Mouse (Mus musculus): ENCODE results near the gene Syn3. TPM values are rescaled to one million over a fixed set of nuclear protein-coding genes. Genes with fewer than 3 reads are reported as not detected.
A peak's percentile ranks its signal among the peaks of the same experiment; 100 is the strongest.

Gene Syn3
- polyA plus RNA-seq, 1 experiment from 2014 or later: 29.9 TPM

DNA sequence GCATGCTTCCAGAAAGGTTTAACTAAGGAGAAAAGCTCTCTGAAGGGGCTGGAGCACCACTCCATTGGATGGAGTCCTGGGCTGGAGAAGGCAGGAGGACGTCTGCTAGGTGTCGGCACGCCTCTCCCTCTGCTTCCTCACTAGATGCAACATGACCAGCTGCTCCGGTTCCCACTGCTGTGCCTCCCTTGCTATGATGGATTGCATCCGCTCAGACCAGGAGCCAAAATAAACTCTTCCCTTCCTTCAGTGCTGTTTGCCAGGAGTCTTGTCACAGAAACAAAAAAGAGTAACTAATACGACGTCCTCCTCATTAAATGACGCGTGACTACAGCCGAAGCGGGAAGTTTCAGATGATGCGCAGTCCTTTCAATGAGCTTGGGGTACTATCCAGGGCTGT is 129.9 kb downstream of the Syn3 start:
- no peak for ATAC-seq
- Histone ChIP-seq H3K27ac (ENCODE audit: low read depth, low read length) (no peak overlapping the region), H3K36me3 (ENCODE audit: control insufficient read depth, insufficient read depth, low read length) (no peaks in the 10 kb centered on the region), H3K27me3 (replicated peaks; ENCODE audit: control insufficient read depth, insufficient read depth, low read length) (no peaks in the 10 kb centered on the region), H3K4me1 (ENCODE audit: control insufficient read depth, insufficient read depth, low read depth, low read length) (peaks cover 3% of the 10 kb centered on the region; the same call in 1 of the 2 replicates), H3K4me2 (ENCODE audit: low read length) (no peak overlapping the region), H3K9ac (ENCODE audit: low read depth, low read length) (no peak overlapping the region), H3K9me3 (ENCODE audit: control insufficient read depth, low read length) (no peaks in the 10 kb centered on the region), H3K4me3 (ENCODE audit: low read length) (no peak overlapping the region)
- WGBS: 70% methylated on average over 12 of the region's 12 CpGs

- no peak overlapping the region for H3K27ac ChIP-seq (ENCODE audit: low read depth, low read length)
- H3K27me3 ChIP-seq (replicated peaks; ENCODE audit: control insufficient read depth, insufficient read depth, low read length): no peaks in the 10 kb centered on the region
- peaks cover 3% of the 10 kb centered on the region; the same call in 1 of the 2 replicates for H3K4me1 ChIP-seq (ENCODE audit: control insufficient read depth, insufficient read depth, low read depth, low read length)
- no peaks in the 10 kb centered on the region for H3K36me3 ChIP-seq (ENCODE audit: control insufficient read depth, insufficient read depth, low read length)
- no peak overlapping the region for H3K4me3 ChIP-seq (ENCODE audit: low read length)
- no peak overlapping the region for H3K9ac ChIP-seq (ENCODE audit: low read depth, low read length)
- H3K9me3 ChIP-seq (ENCODE audit: control insufficient read depth, low read length): no peaks in the 10 kb centered on the region
- ATAC-seq: no peak
- H3K4me2 ChIP-seq (ENCODE audit: low read length): no peak overlapping the region
- 87% methylated on average over 4 of the region's 4 CpGs for WGBS
Measured at GRCm38 (mm10) chr10:86367346-86367745, 131.3 kb downstream of the Syn3 start.

GRCm38 (mm10) chr10:86365632-86366092 is 133.0 kb downstream of the Syn3 start:
- 42% methylated on average over 5 of the region's 5 CpGs for WGBS

GRCm38 (mm10) chr10:86363669-86364309 is 134.9 kb downstream of the Syn3 start:
- Histone ChIP-seq H3K9ac (ENCODE audit: low read depth, low read length) (no peak overlapping the region), H3K36me3 (ENCODE audit: control insufficient read depth, insufficient read depth, low read length) (no peaks in the 10 kb centered on the region), H3K4me3 (ENCODE audit: low read length) (no peak overlapping the region), H3K27ac (ENCODE audit: low read depth, low read length) (no peak overlapping the region), H3K4me2 (ENCODE audit: low read length) (no peak overlapping the region), H3K4me1 (ENCODE audit: control insufficient read depth, insufficient read depth, low read depth, low read length) (peaks cover 6% of the 10 kb centered on the region; the same call in 1 of the 2 replicates), H3K27me3 (replicated peaks; ENCODE audit: control insufficient read depth, insufficient read depth, low read length) (no peaks in the 10 kb centered on the region), H3K9me3 (ENCODE audit: control insufficient read depth, low read length) (no peaks in the 10 kb centered on the region)
- no peak for ATAC-seq
- WGBS: 88% methylated on average over 8 of the region's 8 CpGs

More at GRCm38 (mm10) chr10:86365632-86366092, 133.0 kb downstream of the Syn3 start:
- Histone ChIP-seq H3K27ac (ENCODE audit: low read depth, low read length) (no peak overlapping the region), H3K9ac (ENCODE audit: low read depth, low read length) (no peak overlapping the region), H3K4me2 (ENCODE audit: low read length) (no peak overlapping the region), H3K4me1 (ENCODE audit: control insufficient read depth, insufficient read depth, low read depth, low read length) (peaks cover 3% of the 10 kb centered on the region; the same call in 1 of the 2 replicates), H3K4me3 (ENCODE audit: low read length) (no peak overlapping the region), H3K27me3 (replicated peaks; ENCODE audit: control insufficient read depth, insufficient read depth, low read length) (no peaks in the 10 kb centered on the region), H3K9me3 (ENCODE audit: control insufficient read depth, low read length) (no peaks in the 10 kb centered on the region), H3K36me3 (ENCODE audit: control insufficient read depth, insufficient read depth, low read length) (no peaks in the 10 kb centered on the region)
- peak; percentile 84 for ATAC-seq

DNA sequence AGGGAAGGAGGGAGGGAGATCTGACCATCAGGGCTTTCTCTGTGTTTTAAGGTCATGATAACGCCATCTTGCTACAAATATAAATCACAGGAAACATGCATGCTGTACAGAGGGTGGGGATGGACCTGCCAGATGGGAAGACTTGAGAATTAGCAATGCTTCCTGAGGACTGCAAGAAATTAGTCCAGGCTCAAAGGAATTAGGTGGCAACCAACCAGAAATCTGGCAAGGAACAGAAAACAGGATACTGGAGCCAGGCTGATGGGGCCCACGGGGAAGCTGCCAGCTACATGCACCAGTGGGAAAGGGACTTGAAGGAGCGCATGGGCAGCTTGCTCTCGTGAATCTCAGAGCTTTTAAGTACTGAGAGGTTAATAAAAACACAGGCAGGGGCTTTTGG is 139.0 kb downstream of the Syn3 start:
- 39% methylated on average over 4 of the region's 4 CpGs for WGBS
- 0 out of 2 replicates have a peak overlapping the region, but pooled peaks have one; percentile 7 for H3K27ac ChIP-seq (ENCODE audit: low read depth, low read length)
- ATAC-seq: peak; percentile 35
- no peak overlapping the region for H3K4me2 ChIP-seq (ENCODE audit: low read length)
- peaks cover 4% of the 10 kb centered on the region; the same call in 1 of the 2 replicates for H3K4me1 ChIP-seq (ENCODE audit: control insufficient read depth, insufficient read depth, low read depth, low read length)
- no peaks in the 10 kb centered on the region for H3K36me3 ChIP-seq (ENCODE audit: control insufficient read depth, insufficient read depth, low read length)
- no peaks in the 10 kb centered on the region for H3K27me3 ChIP-seq (replicated peaks; ENCODE audit: control insufficient read depth, insufficient read depth, low read length)
- H3K4me3 ChIP-seq (ENCODE audit: low read length): no peak overlapping the region
- H3K9me3 ChIP-seq (ENCODE audit: control insufficient read depth, low read length): no peaks in the 10 kb centered on the region
- H3K9ac ChIP-seq (ENCODE audit: low read depth, low read length): no peak overlapping the region

GRCm38 (mm10) chr10:86359208-86359607 is 139.5 kb downstream of the Syn3 start:
- peak; percentile 78 for ATAC-seq
- H3K36me3 ChIP-seq (ENCODE audit: control insufficient read depth, insufficient read depth, low read length): no peaks in the 10 kb centered on the region
- no peak overlapping the region for H3K4me3 ChIP-seq (ENCODE audit: low read length)
- H3K27me3 ChIP-seq (replicated peaks; ENCODE audit: control insufficient read depth, insufficient read depth, low read length): no peaks in the 10 kb centered on the region
- no peak overlapping the region for H3K4me2 ChIP-seq (ENCODE audit: low read length)
- WGBS: 69% methylated on average over 2 of the region's 2 CpGs
- H3K9ac ChIP-seq (ENCODE audit: low read depth, low read length): no peak overlapping the region
- peaks cover 4% of the 10 kb centered on the region; the same call in 1 of the 2 replicates for H3K4me1 ChIP-seq (ENCODE audit: control insufficient read depth, insufficient read depth, low read depth, low read length)
- H3K9me3 ChIP-seq (ENCODE audit: control insufficient read depth, low read length): no peaks in the 10 kb centered on the region
- H3K27ac ChIP-seq (ENCODE audit: low read depth, low read length): 0 out of 2 replicates have a peak overlapping the region, but pooled peaks have one; percentile 7

DNA sequence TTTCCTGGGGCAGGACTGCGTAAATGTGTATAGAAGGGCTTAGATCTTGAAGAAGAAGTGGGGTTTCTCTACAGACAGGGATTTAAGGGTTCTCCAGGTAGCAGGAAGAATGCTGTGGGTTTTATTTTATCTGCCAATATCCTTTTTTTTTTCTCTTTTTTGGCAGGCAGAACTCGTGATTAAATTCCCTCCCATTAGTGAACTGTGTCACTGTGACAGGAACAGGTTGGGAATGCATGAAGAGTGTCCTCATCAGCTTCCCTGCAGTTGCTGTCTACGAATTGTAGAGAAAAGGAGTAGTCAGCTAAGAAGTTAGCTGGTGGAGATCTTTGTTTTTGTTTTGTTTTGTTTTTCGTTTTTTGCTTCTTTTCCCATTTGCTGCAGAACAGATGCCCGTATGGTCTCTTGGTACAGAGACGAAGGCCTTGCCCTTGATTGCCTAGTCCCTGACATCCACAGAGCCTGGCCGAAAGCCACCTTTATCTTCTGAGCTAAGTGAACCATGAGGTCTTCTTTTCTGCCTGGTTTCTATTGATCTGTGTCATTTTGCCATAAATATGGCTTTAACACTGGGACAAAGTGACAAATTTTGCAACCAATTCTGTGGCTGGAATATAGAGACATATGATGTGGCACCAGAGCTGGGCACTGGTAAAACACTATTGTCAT is 140.3 kb downstream of the Syn3 start:
- no peaks in the 10 kb centered on the region for H3K9me3 ChIP-seq (ENCODE audit: control insufficient read depth, low read length)
- no peaks in the 10 kb centered on the region for H3K36me3 ChIP-seq (ENCODE audit: control insufficient read depth, insufficient read depth, low read length)
- H3K4me3 ChIP-seq (ENCODE audit: low read length): no peak overlapping the region
- no peak overlapping the region for H3K9ac ChIP-seq (ENCODE audit: low read depth, low read length)
- no peaks in the 10 kb centered on the region for H3K27me3 ChIP-seq (replicated peaks; ENCODE audit: control insufficient read depth, insufficient read depth, low read length)
- no peak for ATAC-seq
- WGBS: 65% methylated on average over 7 of the region's 7 CpGs
- H3K27ac ChIP-seq (ENCODE audit: low read depth, low read length): peak overlapping the region; percentile 27; the same call in 1 of the 2 replicates
- no peak overlapping the region for H3K4me2 ChIP-seq (ENCODE audit: low read length)
- H3K4me1 ChIP-seq (ENCODE audit: control insufficient read depth, insufficient read depth, low read depth, low read length): peaks cover 4% of the 10 kb centered on the region; the same call in 1 of the 2 replicates

DNA sequence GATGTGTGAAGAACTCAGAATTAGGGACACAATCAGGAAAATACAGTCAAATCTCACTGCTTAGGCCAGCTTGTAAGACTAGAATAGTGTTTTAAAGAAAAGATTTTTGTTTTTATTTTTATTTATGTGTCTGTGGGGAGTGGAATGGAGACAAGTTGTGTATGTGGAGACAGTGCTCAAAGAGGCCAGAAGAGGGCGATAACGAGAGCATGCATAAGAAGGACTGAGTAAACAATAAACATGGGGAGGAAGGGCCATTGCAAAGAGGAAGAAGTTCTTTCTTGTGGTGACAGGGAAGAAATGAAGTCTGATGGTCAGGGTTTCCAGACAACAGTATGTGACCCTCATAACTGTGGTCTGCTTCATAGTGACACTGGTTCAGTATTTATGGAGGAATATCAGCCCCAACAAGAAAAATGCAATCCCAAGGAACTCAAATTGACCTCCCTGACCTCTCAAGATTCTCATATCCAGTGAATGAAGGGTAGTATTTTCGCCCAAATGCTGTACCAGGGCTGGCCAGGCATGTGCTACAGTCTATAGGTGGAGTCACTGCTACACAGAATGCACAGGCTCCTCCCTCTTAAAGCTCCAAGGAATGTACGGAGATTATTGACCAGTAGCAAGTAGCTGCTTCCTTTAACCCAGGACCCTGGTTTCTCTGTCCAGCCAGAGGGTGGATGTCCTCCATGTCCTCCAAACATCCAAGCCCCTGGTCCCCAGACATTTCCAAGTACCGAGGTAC is 141.7 kb downstream of the Syn3 start:
- Histone ChIP-seq H3K36me3 (ENCODE audit: control insufficient read depth, insufficient read depth, low read length) (peaks cover 3% of the 10 kb centered on the region; the same call in 1 of the 2 replicates), H3K4me3 (ENCODE audit: low read length) (no peak overlapping the region), H3K4me2 (ENCODE audit: low read length) (no peak overlapping the region), H3K27me3 (replicated peaks; ENCODE audit: control insufficient read depth, insufficient read depth, low read length) (no peaks in the 10 kb centered on the region), H3K4me1 (ENCODE audit: control insufficient read depth, insufficient read depth, low read depth, low read length) (peaks cover 4% of the 10 kb centered on the region; the same call in 1 of the 2 replicates), H3K9ac (ENCODE audit: low read depth, low read length) (no peak overlapping the region), H3K9me3 (ENCODE audit: control insufficient read depth, low read length) (no peaks in the 10 kb centered on the region), H3K27ac (ENCODE audit: low read depth, low read length) (no peak overlapping the region)
- 56% methylated on average over 5 of the region's 5 CpGs for WGBS
- no peak for ATAC-seq

DNA sequence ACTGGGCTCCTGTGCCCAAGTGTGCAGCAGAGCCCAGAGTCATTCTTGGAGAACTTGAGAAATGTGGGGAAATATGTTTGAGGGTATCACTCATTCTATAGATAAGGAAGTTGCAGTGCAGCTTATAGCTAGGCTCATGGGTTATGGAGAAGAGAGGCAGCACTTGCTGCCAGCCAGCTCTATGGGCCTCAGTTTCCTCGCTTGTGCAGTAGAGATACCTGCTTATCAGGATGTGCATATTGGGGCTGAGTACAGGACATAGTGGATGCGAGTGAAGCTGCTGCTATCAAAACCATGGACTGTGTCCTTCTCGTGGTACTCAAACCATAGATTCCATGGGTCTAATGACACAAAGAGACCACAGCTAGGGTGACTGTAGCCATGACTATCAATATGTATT is 146.2 kb downstream of the Syn3 start:
- WGBS: 95% methylated on average over 3 of the region's 3 CpGs
- Histone ChIP-seq H3K4me2 (ENCODE audit: low read length) (no peak overlapping the region), H3K27me3 (replicated peaks; ENCODE audit: control insufficient read depth, insufficient read depth, low read length) (no peaks in the 10 kb centered on the region), H3K4me1 (ENCODE audit: control insufficient read depth, insufficient read depth, low read depth, low read length) (no peaks in the 10 kb centered on the region), H3K27ac (ENCODE audit: low read depth, low read length) (no peak overlapping the region), H3K9me3 (ENCODE audit: control insufficient read depth, low read length) (no peaks in the 10 kb centered on the region), H3K36me3 (ENCODE audit: control insufficient read depth, insufficient read depth, low read length) (peaks cover 5% of the 10 kb centered on the region; the same call in 1 of the 2 replicates), H3K4me3 (ENCODE audit: low read length) (no peak overlapping the region), H3K9ac (ENCODE audit: low read depth, low read length) (no peak overlapping the region)
- no peak for ATAC-seq

Measured in hindbrain, embryonic 16.5 days (tissue).